Mouse (Mus musculus) heart, adult 8-10 months (tissue): ENCODE results near the gene Cyp17a1. TPM values are rescaled to one million over a fixed set of nuclear protein-coding genes. Genes with fewer than 3 reads are reported as not detected.

ENCODE experiments used
- DNase-seq: peaks from one replicate; pipeline ENCODE4 v3.0.0; 2022; ENCODE audit warnings: low spot score
- total RNA-seq, 4 experiments: library from RNA; stranded (reverse); gene quantifications; 2 replicates each; pipeline ENCODE4 v1.2.4; 2022

Cyp17a1 gene
- total RNA-seq = not detected

DNA sequence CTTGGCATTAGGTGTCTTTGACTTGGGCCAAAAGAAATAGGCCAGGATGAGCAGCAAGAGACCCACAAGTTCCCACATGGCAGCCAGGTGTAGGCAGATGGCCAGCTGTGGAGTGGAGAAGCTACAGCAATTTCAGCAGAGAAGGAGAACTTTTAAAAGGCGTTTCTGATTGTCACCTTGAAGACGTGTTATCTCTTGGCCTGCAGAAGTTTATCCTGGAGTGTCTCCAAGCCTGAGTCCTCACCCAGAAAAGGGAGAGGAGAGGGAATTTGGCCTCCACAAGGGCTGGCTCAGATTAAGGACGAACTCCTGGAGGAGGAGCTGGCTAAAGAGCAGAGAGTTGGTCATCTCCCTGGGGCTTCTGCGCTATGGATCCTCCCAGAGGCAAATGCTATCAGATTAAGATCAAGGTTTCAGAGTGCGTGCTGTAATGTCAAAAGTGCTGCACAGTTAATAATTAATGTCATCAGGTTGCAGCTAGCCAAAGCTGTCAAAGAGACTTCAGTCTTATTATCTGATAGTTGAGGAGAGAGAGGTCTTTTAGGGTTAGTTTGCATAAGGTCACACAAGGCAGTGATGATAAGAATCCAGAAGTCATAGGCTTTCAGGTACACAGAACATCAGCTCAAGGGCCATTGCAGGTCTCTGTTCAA lies at the start of gene Cyp17a1:
Cyp17a1 (minus strand) TSS at position 407 of the 653 bp plus-strand sequence.
- no peak for DNase-seq

DNA sequence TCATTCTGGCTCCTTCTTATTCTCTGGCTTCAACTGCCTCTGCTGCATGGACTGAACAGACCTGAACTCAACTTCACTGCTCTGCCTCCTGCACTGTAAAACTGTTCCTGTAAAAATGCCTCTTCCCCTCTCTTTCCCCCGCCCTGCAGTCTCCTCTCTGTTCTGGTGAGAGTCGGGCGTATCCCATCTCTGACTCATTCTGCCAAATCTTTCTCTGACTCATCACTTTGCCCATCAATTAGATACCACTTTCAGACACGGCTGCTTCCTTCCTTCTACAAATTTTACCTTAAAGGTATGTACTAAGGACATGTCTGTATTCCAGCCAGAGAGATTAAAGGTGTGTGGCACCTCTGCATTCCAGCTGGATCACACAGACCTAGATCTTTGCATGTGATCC lies 45.2 kb upstream of the Cyp17a1 start:
- DNase-seq = no peak

DNA sequence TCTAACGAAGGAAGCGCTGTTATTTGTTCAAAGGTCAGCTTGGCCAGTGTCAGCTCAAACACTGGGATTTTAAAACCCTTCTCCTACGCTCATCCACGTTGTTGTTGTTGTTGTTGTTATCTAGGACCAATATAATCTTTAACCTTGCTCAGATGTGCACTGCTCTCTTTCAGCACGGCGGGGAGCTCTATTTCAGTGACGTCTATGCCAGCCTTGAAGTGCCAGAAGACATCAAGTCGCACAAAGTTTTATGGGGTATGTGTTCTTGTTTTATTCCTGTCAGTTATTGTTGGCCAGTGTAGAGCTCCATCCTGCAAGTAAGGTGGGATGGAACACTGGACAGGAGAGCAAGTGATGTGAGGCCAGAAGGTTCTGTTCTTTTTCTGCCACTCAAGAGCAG lies 42.0 kb upstream of the Cyp17a1 start:
- no peak for DNase-seq

DNA sequence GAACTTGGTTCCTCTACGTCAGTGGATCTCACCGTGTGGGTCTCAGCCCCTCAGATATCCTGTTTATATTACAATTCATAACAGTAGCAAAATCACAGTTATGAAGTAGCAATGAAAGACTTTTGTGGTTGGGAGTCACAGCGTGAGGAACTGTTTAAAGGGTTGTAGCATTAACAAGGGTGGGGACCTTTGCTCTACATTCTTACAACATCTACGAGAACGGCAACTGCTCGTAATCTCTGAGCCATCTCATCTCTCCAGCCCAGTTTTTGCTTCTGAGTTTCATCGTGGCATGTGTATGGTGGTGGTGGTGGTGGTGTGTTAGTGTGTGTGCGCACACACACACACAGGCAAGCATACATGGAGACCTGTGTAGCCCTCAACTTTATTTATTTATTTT lies 41.3 kb upstream of the Cyp17a1 start:
- DNase-seq = no peak

DNA sequence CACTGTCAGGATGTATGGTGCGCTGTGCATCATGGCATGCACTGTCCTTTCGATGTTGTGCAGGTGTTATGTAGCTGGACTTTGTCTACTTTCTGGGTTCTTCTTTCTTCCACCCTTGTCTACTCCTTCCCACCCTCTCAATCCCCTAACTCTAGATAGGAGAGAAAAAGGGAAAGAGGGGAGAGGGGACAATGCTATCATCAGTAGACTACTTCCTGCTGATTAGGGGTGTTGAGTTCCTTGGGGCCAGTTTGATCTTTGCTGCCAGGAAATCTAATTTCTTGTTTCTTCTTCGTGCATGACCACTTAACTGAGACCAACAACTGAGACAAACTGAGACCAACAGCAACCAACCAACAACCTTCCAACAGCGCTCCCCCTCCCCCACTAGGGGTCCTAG lies 37.6 kb upstream of the Cyp17a1 start:
- DNase-seq = no peak

DNA sequence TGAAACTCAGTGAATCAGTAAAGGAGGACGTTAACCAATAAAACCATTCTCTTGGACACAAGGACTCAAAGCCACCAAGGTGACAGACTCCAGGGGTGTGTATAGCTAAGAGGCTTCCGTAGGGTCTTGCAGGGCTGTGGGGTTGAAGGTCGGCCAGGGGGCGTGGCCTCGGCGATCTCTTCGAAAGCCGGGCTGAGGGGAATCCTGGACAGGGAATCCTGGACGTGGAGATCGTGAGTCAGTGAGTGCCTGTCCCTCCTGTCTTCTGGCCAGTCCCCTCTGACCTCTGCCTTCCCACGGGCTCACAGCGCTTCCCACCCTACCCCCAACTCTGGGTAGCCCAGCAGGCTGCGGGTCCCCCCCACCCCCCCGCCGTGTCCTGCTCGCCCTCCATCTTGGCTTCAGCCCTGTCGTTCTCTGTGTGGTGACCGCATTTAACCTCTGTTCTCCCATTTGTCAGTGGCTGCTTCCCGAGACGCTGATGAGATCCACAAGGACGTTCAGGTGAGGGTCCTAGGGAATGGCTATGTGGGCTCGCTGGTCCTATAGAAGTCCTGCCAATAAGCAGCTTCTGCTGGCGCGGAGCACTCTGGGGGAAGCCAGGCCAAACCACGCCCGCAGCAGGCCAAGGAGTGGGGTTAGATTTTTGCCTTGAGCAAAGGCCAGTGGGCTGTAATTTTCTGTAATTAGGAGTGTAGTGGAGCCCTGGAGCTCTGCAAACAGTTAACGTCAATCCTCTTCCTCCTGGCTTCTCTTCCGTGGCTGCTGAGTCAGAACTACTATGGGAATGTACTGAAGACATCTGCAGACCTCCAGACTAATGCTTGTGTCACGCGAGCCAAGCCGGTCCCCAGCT lies 34.6 kb upstream of the Cyp17a1 start, which contains the start of gene As3mt:
As3mt (plus strand) TSS at position 163 of the 856 bp plus-strand sequence.
- peak; percentile 72 for DNase-seq

DNA sequence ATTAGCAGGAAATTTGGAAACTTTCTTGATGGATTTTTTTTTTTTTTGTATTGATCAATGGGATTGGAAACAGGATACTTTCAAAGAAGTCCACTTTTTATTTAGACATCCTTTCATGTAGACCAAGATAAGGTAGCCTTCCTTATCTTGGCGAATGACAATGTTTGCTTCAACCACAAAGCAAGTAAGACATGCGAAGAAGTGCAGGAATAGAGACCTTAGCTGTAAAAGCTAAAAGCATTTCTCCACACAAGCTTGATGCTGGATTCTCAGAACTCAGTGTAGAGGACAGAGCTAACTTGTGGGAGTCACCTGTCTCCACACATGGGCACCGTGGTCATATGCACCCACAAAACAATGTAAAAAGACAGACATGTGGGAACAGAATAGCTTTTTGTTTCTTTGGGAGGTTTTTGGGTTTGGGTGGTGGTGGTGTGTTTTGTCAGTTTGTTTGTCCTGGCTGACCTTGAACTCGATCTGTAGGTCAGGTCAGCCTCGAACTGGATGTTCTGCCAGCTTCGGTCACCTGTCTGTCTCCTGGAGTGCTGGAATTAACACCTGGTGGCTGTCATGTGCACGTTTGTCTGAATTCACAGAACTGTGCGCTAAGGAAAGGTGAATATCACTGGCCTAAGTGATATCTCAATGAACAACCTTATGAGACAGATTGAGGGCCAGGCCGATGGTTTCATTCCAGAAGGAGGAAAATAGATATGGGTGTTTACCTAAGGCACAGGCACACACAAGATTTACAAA lies 33.7 kb upstream of the Cyp17a1 start:
- no peak for DNase-seq

DNA sequence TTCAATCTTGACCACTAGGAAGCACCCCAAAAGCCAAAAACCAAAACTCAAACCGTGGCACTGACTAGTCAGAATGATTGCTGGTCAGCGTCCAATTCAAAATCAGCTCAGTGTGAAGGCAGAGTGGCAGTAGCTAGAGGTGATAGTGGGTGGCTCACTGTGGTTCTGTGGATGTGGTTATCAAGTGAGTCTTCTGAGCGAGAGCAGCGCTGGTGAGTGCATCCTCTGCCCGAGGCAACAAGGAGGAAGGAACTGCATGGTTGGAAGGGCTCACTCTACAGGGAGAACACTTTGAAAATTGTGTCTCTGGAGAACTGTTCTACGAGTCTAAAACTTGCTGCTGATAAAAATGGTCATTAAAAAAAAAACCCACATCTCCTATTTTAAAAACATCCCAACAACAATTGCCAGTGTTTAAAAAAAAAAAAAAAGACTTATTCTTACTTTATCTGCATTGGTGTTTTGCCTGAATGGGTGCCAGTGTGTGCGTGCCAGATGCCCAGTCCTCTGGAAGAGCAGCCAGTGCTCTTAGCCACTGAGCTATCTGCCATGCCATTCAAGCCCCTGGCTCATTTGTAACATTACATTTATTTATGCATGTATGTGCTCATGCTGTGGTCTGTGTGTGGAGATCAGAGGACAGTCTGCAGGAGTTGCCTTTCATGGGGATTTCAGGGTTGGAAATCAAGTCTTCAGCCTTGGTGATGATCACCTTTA lies 33.0 kb upstream of the Cyp17a1 start:
- DNase-seq = no peak

DNA sequence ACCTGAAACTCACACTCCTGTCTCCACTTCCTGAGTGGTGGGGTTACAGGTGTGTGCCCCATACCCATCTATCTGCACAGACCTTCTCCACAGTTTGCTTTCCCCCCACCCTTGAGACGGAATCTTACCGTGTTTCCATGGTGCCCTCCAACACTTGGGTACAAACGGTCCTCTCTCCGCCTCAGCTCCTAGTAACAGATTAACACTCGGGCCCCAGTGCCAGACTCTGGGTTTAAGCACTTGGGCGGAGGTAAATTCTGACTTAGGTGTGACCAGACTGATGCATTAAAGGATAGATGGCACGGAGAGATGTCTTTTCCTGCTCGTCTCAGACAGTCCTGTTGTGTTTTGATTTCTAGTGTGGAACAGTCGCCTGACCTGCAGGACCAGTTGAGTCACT lies 28.2 kb upstream of the Cyp17a1 start:
- no peak for DNase-seq

DNA sequence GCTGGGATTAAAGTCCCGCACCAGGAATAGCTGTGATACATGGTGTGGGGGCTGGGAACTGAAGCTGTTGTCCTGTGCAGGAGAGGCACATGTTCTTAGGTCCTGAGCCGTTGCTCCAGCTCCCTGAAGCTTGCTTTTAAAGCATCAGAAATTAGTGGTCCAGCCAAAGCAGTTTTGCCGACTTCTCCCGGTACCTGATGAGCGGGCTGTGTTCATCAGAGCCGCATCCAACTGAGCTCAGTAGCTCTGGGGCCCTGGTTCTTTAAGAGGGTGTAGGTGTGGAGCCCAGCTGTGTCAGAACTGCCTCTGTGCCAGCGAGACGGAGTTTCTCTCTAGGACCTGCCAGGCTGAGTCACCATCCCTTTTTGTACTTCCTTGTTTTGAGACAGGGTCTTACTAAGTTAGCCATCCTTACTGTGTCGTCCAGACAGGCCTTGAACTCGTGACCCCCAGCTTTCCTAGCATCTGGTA lies 26.1 kb upstream of the Cyp17a1 start:
- DNase-seq = no peak

DNA sequence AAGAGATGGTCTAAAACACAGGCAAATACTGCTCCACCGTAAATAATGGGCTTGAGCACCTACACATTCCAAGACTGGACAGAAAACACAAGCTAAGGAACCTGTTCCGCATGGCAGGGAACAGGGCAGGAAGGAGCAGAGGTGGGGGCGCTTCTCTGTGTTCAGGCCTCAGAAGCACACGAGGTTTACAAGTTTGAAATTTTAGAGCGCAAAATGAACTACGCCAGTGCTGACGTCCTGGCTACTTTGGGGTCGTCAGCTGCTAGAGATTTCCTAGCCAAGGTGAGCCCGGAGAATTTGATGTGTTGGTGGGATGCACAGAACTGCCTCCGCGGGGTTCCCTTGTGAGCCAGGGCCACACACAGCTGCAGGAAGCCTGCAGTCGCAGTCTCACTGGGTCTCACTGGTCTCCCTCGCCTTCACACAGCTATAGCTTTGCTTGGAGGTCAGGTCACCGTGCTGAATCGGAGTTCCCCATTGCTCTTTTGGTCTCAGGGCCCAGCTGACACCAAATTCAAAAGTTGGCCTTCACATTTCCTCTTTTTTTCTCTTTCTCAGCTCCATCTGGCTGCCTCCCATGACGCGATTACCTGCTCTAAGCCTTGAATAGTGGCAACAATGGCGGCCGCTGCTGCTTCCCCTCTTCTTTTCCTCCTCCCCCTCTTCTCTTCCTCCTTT lies 25.0 kb upstream of the Cyp17a1 start:
- DNase-seq = no peak

DNA sequence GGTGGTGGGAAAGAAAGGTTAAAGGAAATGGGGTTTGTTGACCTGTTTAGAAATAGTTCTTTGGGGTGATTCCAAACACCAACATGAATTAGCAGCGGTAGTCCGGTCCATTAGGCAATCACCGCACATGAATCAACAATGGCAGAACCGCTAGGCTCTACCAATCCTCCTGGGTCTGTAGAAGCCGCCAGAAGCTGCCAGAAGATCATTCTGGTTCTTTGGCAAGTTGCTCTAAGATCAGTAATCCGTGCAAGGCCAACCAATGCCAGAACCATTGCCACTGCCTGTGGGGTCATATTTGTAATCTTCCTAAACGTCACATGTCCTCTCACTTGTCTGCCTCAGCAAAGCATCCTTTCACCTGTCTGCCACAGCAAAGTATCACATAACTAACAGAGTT lies 24.0 kb upstream of the Cyp17a1 start:
- DNase-seq = no peak

DNA sequence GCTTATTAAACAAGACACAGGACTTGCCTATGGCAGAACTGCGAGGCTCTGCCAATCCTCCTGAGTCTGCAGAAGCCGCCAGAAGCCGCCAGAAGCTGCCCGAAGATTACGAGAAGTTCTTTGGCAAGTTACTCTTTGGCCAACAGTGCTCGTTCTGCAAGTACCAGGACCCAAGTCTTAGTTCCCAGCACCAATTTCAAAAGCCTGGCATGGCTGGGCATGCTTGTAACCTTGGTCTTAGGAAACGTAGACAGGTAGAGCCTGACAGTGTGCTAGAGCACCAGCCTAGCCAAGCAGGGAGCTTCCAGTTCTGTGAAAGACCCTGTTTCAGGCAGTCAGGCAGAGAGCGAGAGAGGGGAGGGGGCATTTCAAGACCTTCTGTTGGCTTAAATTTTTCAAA lies 23.5 kb upstream of the Cyp17a1 start:
- DNase-seq = no peak

DNA sequence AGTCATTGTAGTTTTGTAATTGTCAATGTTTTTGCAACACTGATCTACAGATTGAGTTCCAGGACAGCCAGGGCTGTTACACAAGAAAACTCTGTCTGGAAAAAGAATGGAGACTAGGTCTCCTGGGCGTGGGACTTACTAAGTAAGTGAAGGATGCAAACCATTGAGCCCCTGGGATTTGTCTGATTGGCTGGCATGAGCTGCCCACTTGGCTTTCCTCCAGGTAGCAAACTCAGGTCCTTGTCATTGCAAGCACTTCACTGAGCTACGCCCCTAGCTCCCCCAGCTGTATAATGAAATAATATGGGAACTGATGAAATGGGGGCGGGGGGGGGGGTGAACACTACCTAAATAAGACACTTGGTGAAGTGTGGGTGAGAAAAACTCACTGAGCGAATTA lies 20.2 kb upstream of the Cyp17a1 start:
- DNase-seq = no peak

DNA sequence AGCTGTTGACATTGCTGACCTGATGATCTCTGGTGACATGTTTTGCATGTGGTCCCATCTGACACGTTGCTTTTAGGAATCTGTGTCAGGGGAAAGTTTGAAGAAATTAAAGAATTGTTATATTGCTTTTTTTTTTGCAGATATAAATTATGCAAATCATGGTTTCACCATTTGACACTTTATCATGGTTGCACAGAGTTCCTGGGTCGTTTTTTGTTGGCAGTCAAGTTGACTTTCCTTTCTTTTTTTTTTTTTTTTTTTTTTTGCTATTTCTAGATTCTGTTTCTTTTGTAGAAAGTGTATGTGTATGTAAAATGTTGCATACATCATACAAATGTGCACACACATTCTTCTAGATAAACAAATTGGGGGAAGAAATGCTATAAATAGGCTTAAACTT lies 18.1 kb upstream of the Cyp17a1 start:
- DNase-seq = no peak

DNA sequence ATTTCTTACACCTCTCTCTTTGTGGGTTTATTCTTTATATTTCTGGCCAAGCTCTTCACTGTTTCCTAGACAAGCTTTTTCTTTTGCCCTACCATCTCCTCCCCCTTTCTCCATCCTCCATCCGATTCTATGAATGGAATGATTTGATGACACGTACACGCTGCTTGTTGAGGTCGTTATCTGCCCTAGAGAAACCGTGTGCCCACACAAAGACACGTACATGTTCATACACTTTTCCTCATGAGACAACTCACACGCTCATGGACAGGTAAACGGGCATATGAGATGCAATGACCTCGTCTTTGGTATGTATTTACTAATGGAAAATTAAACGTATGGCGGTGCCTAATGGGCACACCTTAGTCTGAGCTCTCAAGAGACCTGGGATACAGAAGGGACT lies 17.4 kb upstream of the Cyp17a1 start:
- DNase-seq = no peak

DNA sequence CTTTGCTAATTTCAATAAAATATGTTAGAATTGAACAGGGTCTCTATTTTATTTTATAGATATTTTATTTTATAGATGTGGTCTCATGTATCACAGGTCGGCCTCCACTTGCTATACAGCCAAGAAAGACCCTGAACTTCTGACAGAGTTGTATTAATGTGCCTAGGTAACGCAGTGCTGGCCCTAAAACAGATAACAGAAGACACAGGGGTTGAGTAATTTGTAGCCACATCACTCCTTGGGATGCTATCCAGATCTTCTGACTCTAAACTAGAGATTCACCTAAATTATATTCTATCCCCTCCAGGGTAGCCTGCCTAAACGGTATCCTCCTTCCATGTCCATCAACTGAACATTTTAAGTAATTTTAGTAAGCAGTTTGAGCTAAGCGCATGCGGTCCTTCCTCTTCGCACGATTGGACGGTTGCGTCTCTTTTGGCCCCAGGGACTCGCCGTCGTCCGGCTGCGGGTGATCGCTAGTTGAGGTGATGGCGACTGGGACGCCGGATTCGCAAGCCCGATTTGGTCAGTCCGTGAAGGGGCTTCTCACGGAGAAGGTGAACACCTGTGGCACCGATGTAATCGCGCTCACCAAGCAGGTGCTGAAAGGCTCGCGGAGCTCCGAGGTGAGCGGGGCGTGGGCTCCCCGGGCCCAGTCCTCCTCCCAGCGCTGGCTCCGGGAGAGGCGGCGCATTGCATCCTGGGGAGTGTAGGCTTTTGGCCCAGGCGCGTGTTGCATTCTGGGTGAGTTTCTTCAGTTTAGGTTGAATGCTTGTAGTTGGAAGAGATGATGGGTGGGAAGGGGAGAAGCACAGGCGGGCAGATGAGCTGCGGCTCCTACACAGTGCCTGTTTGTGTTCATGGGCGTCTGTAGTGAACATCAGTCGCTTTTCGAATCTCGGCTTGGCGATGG lies 16.7 kb upstream of the Cyp17a1 start, which contains the start of gene Borcs7:
Borcs7 (plus strand) TSS at position 447 of the 913 bp plus-strand sequence.
- DNase-seq = peak; percentile 93

DNA sequence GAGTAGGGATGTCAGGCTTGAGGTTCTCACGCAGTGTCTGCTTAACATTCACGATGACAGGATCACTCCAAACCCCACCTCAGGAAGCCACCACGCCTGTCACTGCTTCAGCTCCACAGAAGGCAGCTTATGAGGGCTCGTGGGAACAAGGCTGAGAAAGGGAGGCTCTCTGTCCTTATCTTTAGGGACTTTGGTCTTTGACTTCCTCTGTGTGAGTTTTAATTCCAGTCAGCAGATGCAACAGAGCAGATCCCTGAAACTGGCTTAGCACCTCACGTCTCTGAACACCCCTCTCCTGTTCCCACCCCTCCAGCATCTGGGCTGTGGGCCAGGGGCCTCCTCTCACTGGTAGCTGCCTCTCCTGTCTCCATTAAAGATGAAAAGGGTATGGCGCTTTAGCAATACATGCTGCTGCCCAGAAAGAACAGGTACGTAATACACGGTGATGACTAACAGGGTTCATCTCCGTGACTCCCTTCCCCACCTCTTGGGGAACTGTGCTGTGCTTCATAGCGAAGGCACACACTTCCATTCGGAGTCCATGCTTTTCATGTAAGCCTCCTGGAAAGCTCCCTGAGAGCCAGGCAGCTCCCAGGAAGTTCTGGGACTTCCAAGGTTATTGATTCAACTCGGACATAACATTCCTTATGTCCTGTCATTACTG lies 6.9 kb upstream of the Cyp17a1 start:
- DNase-seq = no peak

DNA sequence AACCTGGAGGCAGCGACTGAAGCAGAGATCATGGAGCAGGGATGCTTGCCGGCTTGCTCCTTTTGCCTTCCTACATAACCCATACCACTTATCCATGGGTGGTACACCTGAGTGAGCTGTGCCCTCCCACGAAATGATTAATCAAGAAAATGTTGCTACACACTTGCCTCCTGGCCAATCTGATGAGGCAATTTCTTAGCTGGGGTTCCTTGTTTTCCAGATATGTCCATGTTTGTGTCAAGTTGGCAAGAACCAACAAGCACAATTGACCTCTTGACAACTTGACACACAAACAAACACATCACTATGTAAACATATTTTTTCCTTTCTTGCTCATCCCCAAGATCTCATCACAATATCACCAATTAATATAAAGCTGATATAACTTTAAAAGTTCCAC lies 2.7 kb upstream of the Cyp17a1 start:
- no peak for DNase-seq
